Mouse (Mus musculus) thymus, adult 2 months (tissue): ENCODE data around the gene Rassf10.

Experiments
- CTCF ChIP-seq: fragments of 200-500 bp; IDR thresholded peaks from 2 replicates; pipeline ENCODE4 v1.5.1; 2012; ENCODE audit warnings: mild to moderate bottlenecking, control low read depth, low read length, moderate library complexity, borderline replicate concordance; ENCODE audit not compliant: control insufficient read depth, poor library complexity, insufficient read depth; ENCODE audit errors: extremely low read depth
- POLR2A ChIP-seq: fragments of 200-500 bp; IDR thresholded peaks from 2 replicates; pipeline ENCODE4 v1.6.1; 2012; ENCODE audit warnings: mild to moderate bottlenecking, low read length, control low read depth, moderate library complexity; ENCODE audit not compliant: control insufficient read depth, poor library complexity, insufficient read depth; ENCODE audit errors: extremely low read depth

DNA sequence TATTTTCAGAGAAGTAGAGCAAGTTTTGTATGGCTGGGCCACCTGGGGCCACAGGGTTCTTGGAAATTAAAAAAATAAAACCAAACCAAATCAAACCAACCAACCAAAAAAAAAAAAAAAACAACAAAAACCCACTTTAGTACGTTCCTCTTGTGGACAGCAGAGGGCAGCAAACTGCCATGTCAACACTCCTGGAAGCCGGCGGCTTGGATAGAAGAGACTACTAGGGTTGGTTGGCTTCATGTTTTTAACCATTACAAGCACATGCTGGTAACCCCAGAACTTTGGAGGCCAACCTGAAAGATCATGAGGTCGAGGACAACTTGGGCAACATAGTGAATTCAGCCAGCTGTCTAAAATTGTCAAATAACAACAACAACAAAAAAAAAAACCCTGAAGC lies 33.9 kb upstream of the Rassf10 start:
- TF ChIP-seq CTCF (no peak), POLR2A (no peak)
